Mouse (Mus musculus): ENCODE data around the gene Repin1.

- no peak for TF ChIP-seq POLR2A (IDR thresholded peaks at IDR 0.05; ENCODE audit: insufficient read length, low read depth)
- TF ChIP-seq MYOD1 (IDR thresholded peaks at IDR 0.05; ENCODE audit: control insufficient read depth in 1 of 3, insufficient read length in 2 of 3, low read depth in 2 of 3), result no peak
Observed at GRCm38 (mm10) chr6:48565693-48566310, 27.9 kb upstream of the Repin1 start.
